Mouse (Mus musculus) testis, postnatal 10 days (tissue): ENCODE data around the gene Adam12.

Experiments
- DNase-seq: peaks from one replicate; pipeline ENCODE4 v3.0.0; 2021; ENCODE audit warnings: low spot score

Gene Adam12

GRCm38 (mm10) chr7:134009157-134009556 is 222.8 kb downstream of the Adam12 start:
- no peak for DNase-seq

DNA sequence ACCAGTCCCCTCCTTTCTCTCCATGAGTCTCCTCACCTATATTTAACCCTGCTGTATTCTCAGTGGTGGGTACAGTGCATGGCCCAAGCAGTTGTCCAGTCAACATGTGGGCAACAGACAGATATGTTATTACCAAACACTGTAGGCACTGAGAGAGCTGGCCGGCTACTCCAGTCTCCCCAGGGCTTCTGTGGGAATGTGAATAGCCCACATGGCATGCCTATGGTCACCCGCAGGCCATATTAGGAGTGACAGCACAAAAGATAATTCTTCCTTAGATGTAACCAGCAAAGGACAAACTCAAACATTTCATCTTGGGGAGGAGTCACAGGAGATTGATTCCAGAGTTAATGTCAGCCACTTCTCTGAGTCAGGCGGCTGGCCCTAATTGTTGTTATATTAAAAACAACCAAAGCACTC is 224.0 kb downstream of the Adam12 start:
- no peak for DNase-seq

- no peak for DNase-seq
Observed at GRCm38 (mm10) chr7:134001581-134001980, 230.4 kb downstream of the Adam12 start.

DNA sequence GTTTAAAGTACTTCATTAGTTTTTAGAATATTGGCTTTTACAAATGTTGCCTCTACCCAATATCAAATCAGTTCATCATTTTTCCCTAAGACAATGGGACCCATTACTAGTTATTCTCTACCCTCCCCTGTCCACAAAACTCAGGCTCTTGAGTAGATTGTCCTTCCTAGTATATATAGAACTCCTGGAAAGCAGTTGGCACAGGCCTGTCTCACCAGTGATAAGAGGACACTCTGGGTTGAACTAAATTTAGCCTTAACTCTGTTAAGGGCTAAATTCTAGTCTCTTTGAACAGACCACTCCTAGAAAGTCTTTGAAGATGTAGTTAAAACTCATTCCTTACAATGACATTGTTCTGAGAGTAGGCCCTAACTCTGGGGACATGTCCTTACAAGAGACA is 241.0 kb downstream of the Adam12 start:
- no peak for DNase-seq

DNA sequence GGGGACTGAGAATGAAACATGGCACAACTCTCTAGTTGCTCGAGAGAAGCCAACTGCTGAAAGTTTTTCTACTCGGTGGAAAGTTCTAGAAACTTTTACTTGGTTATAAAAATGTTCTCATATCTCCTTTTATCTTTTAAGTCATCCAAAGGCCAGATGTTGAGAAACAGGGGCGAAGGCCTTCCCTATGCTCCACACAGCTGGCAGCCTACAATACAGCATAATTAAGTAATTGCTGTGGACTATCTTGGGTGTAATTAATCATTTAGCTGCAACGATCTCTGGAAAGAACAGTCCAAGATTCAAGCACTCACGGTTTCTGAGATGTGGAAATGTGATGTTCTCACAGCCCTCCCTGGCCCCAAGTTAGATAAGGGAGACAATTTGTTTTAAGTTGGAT is 243.6 kb downstream of the Adam12 start:
- DNase-seq: no peak

GRCm38 (mm10) chr7:133986201-133986600 is 245.7 kb downstream of the Adam12 start:
- no peak for DNase-seq

DNA sequence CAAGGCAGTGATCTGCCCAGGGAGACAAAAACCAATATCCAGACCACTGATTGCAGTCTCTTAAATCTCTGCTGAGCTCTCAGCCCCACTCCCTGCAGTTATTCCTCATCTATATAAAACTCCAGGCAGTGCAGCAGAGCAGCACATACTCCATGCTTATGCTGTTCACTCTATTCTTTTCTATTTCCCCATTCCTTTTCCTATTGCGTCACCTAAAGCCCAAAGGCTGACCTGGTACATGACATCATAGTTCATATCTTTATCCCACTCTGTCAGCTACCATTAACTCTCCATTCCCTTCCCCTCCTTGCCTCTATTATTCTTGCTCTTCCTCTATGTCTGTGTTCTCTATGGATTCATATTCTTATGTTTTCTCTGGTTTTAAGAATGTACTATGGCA is 246.3 kb downstream of the Adam12 start:
- DNase-seq: no peak

- DNase-seq: no peak
Observed at GRCm38 (mm10) chr7:133976388-133977122, 255.4 kb downstream of the Adam12 start.

DNA sequence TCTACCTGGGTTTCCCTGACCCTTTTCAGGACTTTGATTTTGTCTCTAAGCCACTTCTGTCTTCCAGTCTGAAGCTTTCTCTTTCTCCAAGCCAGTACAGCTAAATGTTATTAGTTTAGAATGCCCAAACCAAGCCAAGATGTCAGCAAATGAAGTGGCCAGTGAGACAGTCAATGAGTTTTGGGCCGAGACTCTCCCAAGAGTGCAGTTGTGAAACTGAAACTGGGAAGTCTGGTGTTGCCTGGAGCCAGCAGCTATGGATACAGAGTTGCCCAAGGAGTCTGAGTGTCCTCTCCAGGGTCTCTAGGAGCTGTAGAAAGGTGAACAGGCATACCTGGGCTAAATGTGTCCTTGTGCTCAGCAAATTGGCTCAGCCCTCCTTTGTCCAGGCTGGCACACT is 260.9 kb downstream of the Adam12 start:
- no peak for DNase-seq

- DNase-seq: no peak
Observed at GRCm38 (mm10) chr7:133970407-133970806, 261.5 kb downstream of the Adam12 start.

DNA sequence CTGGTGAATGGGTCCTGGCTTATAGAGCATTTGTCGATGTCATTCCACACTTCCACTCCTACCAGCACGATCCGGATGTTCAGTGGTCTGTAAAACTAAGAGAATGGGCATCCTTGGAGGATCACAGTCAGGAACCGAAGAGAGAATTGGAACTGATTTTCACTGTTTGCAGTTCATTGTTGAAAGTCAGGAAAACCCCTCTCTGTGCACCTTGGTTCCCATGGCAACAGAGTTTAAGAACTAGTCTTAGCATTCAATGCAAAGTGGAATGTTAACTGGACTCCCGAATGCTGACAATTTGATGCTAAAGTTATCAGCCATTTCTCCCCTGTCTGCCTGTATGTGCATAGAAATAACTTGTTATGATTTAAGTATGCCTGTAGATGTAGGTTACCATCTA is 264.0 kb downstream of the Adam12 start:
- DNase-seq: no peak

DNA sequence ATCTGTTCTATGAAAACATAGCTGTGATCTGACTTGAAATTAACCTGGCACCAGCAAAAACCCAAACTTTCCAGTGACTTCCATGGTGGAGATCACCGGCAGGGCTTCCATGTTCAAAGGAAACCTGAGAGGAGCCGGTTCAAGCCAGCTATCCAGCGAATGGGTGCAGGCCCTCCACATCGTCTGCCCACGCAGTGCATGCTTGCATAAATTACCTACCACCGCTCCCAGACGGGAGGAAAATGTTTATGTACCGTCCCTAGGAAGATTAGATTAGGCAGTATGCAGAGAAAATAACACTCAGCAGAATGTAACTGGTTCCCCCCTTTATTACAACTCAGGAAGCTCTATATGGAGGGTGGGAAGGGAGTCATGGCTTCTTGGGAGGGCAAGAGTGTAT is 268.4 kb downstream of the Adam12 start:
- no peak for DNase-seq

DNA sequence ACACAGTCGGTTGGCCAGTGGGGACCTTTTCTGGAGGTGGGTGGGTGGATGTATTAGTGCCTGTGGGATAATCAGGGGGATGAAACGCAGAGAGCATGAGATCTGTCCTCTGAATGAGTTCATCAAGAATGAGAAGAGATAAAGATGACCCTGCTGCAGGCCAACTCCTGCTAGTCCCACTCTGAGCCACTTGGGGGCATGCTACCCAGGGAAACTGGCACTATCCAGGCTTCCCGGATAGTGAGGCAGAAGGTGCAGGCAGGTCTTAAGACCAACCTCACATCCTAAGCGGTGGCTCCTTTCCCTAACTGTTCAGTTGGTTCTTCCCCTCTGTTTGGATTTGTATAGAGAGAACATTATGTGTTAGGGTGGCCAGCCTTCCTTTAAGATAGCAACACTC is 272.7 kb downstream of the Adam12 start:
- peak; percentile 69 for DNase-seq

DNA sequence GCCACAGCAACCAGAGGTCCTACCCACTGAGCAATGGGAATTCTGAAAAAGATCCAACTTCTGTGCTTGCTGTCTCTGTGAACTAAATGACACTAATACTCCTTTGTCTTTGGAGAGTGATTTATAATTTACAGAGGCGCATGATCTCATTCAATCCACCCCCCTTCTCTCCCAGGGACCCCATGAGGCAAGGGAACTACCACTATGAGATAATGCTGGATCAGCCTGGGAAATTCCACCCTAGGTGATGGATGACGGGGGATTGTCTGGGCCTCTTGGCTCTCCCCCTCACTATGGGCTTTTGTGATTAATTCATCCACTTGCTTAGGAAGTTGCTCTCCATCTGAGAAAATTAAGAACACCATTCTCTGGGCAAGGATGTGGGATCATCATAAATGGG is 274.1 kb downstream of the Adam12 start:
- DNase-seq: no peak

GRCm38 (mm10) chr7:133954111-133955091 is 277.5 kb downstream of the Adam12 start:
- no peak for DNase-seq

GRCm38 (mm10) chr7:133951777-133952545 is 280.0 kb downstream of the Adam12 start:
- DNase-seq: peak; percentile 62

DNA sequence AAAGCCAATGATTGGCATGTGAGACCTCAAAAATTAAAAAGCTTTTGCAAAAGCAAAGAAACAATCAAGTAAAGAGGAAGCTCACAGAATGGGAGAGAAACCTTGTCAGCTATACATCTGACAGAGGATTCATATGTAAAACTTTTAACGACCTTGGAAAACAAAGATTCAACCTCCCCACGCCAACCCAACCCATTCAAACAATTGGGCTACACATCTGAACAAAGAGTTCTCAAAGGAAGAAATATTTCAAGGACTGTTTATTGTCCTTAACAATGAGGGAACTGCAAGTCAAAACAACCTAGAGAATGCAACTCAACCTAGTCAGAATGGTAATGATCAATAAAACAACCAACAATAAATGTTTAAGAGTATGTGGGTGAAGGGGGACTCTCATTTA is 284.6 kb downstream of the Adam12 start:
- DNase-seq: no peak

DNA sequence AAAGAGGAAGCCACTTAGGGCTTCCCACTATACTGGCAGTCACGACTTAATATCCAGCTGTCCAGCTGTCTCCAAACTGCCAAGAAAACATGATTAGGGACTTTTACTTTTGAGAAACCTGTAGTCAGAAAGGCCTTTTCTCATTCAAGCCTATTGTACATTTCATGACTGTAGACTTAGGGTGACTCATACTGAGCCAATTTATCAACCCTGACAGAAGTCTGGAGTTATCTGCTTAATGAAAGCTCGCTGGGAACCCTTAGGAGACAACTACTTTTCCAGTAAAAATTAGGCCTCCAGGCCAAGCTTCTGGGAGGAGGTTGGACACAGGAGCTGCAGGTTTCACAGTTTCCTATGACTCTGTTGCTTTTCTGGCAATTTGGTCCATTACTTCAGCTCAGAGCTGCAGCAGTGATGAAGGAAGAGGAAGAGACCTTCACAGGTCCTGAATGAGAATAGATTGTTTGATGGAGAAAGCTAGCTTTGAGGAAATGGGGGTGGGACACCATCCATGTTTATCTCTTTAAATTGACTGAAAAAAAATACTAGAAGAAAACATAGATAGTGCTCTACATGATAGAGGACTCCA is 285.1 kb downstream of the Adam12 start:
- no peak for DNase-seq

- no peak for DNase-seq
Observed at GRCm38 (mm10) chr7:133946113-133946512, 285.8 kb downstream of the Adam12 start.

DNA sequence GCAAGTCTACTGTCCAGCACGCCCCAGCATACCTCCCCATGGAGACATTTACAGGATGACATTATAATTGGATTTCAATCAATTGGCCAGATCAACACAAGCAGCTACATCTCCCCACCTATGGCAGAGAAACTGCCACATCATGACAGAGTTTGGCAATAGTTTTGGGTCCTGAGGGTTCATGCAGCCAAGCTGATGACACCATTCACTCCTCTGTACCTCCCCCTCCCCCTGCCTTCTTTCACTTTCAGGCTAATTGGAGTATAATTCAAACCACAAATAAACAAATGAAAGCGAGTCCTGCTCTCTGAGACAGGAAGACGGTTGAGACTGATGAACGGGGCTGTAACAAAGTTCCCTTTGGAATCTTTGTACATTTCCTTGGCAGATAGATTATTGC is 291.5 kb downstream of the Adam12 start:
- DNase-seq: no peak

DNA sequence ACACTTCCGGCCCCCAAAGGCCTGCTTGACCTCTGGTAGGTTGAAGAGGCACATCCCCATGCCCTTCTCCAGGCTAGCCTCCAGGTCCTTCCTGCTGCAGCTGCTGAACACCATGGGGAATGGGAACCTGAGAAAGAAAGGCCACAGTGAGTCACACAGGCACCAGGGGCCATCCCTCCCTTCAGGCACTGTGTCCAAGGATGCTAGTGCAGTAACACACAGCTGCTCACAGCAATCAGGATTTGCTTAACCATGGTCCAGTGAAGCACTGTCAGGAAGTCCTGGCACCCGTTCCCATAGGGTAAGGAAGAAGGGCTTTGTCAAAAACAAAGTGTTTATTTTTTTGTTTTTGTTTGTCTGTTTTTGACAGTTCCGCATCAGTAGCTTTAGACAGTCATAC is 294.5 kb downstream of the Adam12 start:
- DNase-seq: no peak

- DNase-seq: no peak
Observed at GRCm38 (mm10) chr7:133936377-133936776, 295.6 kb downstream of the Adam12 start.
